Mouse (Mus musculus) embryonic facial prominence, embryonic 13.5 days (tissue): Measurements from ENCODE around the gene Rbpjl. TPM values are rescaled to one million over a fixed set of nuclear protein-coding genes. Genes with fewer than 3 reads are reported as not detected.

Source experiments
- ATAC-seq: fragments of 200-750 bp; cut with Nextera tagmentation; 2 replicates; pipeline ENCODE4 v1.8.0; 2017; ENCODE audit warnings: low read depth; ENCODE audit not compliant: insufficient number of reproducible peaks, insufficient read depth, low FRiP score, low TSS enrichment
- H3K27ac ChIP-seq: fragments of 300-500 bp; sonication (generic); 2 replicates; pipeline ENCODE4 v1.5.1; 2015; ENCODE audit warnings: moderate library complexity, mild to moderate bottlenecking, inconsistent platforms
- H3K27me3 ChIP-seq: fragments of 300-500 bp; sonication (generic); 2 replicates; pipeline ENCODE4 v1.6.1; 2015; ENCODE audit warnings: mild to moderate bottlenecking, inconsistent platforms
- H3K36me3 ChIP-seq: fragments of 300-500 bp; sonication (generic); 2 replicates; pipeline ENCODE4 v1.6.1; 2015; ENCODE audit warnings: mild to moderate bottlenecking, inconsistent platforms
- H3K4me1 ChIP-seq: fragments of 300-500 bp; sonication (generic); 2 replicates; pipeline ENCODE4 v1.6.1; 2015; ENCODE audit warnings: inconsistent platforms
- H3K4me2 ChIP-seq: fragments of 300-500 bp; sonication (generic); 2 replicates; pipeline ENCODE4 v1.6.1; 2015; ENCODE audit warnings: moderate library complexity, mild to moderate bottlenecking, inconsistent platforms
- H3K4me3 ChIP-seq: fragments of 300-500 bp; sonication (generic); 2 replicates; pipeline ENCODE4 v1.5.1; 2015; ENCODE audit warnings: mild to moderate bottlenecking, inconsistent platforms
- H3K9ac ChIP-seq: fragments of 300-500 bp; sonication (generic); 2 replicates; pipeline ENCODE4 v1.6.1; 2015; ENCODE audit warnings: mild to moderate bottlenecking, inconsistent platforms
- H3K9me3 ChIP-seq: fragments of 300-500 bp; sonication (generic); 2 replicates; pipeline ENCODE4 v1.6.1; 2016; ENCODE audit warnings: inconsistent platforms
- WGBS: fragments of 180-500 bp; shearing (Covaris S2); methylation state at CpG from one replicate; pipeline ENCODE4 v1.1.7; 2015; ENCODE audit warnings: mixed read lengths; 5-methylcytosine and 5-hydroxymethylcytosine counted together
- polyA plus RNA-seq: library from polyadenylated mRNA; unstranded; fragments of >200 nt; fragmentation: Nextera tagmentation; extraction: Ambion mirVana; gene quantifications from 2 replicates; pipeline ENCODE4 v1.2.1, GENCODE M21; 2015

Gene Rbpjl
- polyA plus RNA-seq, 1 experiment from 2014 or later = 0.59 TPM

DNA sequence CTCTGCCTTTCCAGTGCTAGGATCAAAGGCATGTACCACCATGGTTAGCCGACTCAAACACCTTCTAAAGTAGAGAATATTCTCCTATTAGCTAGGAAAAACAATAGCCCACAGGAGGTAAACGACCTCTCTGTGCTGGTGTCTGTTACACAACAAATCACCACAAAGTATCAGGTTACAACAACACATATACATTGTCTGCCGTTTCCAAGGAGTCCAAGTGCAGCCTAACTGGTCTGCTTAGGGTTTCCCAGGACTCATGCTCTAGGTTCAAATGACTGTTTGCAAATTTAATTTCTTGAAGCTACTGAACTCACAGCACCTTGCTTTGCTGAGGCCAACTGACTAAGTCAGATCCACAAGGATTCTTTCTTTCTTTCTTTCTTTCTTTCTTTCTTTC, 16.5 kb downstream of the Rbpjl start:
- ATAC-seq = no peak
- Histone ChIP-seq H3K4me2 (no peak overlapping the region), H3K36me3 (peaks cover 14% of the 10 kb centered on the region), H3K4me1 (peaks cover 5% of the 10 kb centered on the region), H3K27ac (no peak overlapping the region), H3K4me3 (no peak overlapping the region), H3K9me3 (no peaks in the 10 kb centered on the region), H3K9ac (no peak overlapping the region), H3K27me3 (peaks cover 7% of the 10 kb centered on the region)
- WGBS = 4% methylated on average over 3 of the region's 3 CpGs

DNA sequence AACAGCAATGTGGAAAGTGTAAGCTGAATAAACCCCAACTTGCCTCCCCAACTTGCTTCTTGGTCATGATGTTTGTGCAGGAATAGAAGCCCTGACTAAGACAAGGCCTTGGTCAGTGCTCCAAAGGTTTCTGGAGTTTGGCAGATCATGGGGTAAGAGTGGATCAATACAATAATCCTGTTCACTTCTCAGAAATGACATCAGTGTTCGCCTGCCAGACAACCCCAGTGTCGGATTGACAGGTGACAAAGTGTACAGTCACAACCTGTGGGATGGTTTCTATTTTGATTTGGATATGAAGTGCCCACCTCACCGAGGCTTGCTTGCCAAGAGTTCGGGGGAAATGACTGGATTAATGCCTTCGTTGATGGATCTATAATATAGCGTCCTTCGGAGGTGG, 18.4 kb downstream of the Rbpjl start:
- H3K27me3 ChIP-seq = no peaks in the 10 kb centered on the region
- ATAC-seq = no peak
- no peaks in the 10 kb centered on the region for H3K9me3 ChIP-seq
- no peak overlapping the region for H3K4me3 ChIP-seq
- H3K36me3 ChIP-seq = peaks cover 29% of the 10 kb centered on the region
- peaks cover 5% of the 10 kb centered on the region for H3K4me1 ChIP-seq
- no peak overlapping the region for H3K4me2 ChIP-seq
- H3K27ac ChIP-seq = no peak overlapping the region
- WGBS = 83% methylated on average over 7 of the region's 7 CpGs
- no peak overlapping the region for H3K9ac ChIP-seq

DNA sequence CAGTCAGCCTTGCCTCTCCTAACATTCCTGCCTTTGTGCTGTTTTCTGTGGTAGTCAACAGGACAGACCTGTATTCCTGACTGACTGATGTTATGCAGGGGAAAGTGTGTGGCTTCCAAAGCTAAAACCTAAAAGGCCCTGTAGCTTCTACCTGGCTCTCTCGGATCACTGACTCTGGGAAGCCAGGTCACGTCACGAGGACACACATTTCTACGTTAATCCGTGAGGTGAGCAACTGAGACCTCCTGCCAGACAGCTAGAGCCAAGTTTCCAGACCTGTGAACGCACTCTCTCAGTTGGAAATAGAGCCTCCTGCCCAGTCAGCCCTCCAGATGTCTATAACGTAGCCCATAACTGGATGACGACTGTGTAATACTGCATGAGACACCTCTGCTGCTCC, 19.0 kb downstream of the Rbpjl start:
- peaks cover 36% of the 10 kb centered on the region for H3K36me3 ChIP-seq
- 69% methylated on average over 8 of the region's 8 CpGs for WGBS
- ATAC-seq = no peak
- no peak overlapping the region for H3K4me2 ChIP-seq
- H3K27ac ChIP-seq = peak overlapping the region; percentile 55
- no peak overlapping the region for H3K4me3 ChIP-seq
- H3K4me1 ChIP-seq = peaks cover 5% of the 10 kb centered on the region
- H3K9me3 ChIP-seq = no peaks in the 10 kb centered on the region
- H3K27me3 ChIP-seq = no peaks in the 10 kb centered on the region
- no peak overlapping the region for H3K9ac ChIP-seq

DNA sequence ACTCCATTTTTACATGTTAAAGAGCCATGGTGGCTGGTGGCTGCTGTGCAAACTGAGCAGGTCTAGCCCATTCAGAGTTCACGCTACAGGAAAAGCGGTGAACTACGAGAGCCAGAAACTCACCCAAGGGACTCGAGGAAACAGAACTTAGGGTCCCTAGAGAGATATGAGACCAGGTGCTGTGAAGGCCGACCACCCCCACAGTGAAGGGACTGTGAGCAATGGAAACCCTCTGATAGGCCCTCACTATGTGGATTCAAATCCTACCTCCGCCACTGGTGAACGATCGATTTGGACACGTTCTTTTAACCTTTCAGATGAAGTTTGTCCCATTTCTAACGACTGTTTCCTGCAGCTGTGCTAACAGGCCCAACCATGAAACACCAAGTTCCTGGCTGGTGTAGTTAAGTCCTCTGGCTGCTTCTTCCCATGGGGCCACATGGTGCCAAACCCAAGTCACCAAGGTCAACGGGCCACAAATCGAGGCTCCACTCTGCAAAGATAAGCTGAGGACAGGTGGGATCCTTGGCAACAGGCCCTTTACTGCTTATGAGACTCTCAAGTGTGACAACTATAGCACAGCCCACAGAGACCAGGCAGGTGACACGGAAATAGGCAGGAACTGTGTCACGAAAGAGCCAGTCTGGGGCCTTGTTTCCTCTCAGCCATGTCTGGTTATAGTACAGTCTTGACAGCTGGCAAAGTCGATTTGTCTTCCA, 19.9 kb downstream of the Rbpjl start:
- peak overlapping the region; percentile 55; the same call in 1 of the 2 replicates for H3K27ac ChIP-seq
- peaks cover 5% of the 10 kb centered on the region for H3K4me1 ChIP-seq
- H3K27me3 ChIP-seq = no peaks in the 10 kb centered on the region
- no peaks in the 10 kb centered on the region for H3K9me3 ChIP-seq
- H3K4me3 ChIP-seq = no peak overlapping the region
- no peak overlapping the region for H3K4me2 ChIP-seq
- H3K9ac ChIP-seq = no peak overlapping the region
- no peak for ATAC-seq
- H3K36me3 ChIP-seq = peaks cover 43% of the 10 kb centered on the region
- WGBS = 88% methylated on average over 15 of the region's 15 CpGs

DNA sequence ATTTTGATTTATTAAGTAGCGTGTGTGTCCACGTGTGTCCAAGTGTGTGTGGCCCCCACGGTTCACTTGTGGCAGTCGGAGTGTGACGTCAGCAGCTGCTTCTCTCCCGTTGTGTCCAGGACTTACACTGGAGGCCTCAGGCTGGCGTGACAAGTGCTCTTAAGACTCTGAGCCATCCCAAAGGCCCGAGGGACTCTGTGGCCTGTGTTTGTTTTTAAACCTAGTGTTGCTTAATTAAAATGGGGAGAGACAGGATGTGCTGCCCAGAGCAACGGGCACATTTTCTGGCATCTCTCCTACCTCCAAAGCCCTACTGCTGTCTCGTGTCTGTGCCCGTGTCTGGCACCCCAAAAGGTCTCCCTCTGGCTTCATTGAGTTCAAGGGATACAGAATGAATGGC, 20.5 kb downstream of the Rbpjl start:
- ATAC-seq = no peak
- Histone ChIP-seq H3K36me3 (peaks cover 49% of the 10 kb centered on the region), H3K27ac (no peak overlapping the region), H3K4me2 (no peak overlapping the region), H3K4me1 (peaks cover 5% of the 10 kb centered on the region), H3K9ac (no peak overlapping the region), H3K4me3 (no peak overlapping the region), H3K9me3 (no peaks in the 10 kb centered on the region), H3K27me3 (no peaks in the 10 kb centered on the region)
- 88% methylated on average over 11 of the region's 11 CpGs for WGBS

DNA sequence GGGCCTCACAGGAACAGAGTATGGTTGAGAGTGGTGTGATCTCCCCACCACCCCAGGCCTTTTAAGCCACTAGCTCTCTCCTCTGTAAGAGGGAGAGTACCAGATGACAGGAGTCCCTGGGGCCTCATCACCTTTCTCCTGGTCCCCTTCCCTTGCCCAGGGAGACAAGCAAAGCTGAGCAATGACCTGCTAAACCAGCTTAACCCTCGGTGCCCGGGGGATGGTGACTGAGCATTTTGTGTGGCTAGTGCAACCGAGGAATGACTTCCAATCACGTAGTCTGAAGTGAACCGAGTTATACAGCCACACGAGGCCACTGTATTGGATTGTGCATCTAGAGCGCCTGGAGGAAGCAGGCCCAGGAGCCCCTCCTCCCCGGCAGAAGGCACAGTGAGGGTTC, 21.5 kb downstream of the Rbpjl start:
- ATAC-seq = no peak
- Histone ChIP-seq H3K4me2 (no peak overlapping the region), H3K36me3 (peaks cover 59% of the 10 kb centered on the region), H3K27me3 (no peaks in the 10 kb centered on the region), H3K9me3 (no peaks in the 10 kb centered on the region), H3K4me3 (no peak overlapping the region), H3K4me1 (peaks cover 2% of the 10 kb centered on the region), H3K9ac (no peak overlapping the region), H3K27ac (no peak overlapping the region)
- WGBS = 90% methylated on average over 8 of the region's 8 CpGs

DNA sequence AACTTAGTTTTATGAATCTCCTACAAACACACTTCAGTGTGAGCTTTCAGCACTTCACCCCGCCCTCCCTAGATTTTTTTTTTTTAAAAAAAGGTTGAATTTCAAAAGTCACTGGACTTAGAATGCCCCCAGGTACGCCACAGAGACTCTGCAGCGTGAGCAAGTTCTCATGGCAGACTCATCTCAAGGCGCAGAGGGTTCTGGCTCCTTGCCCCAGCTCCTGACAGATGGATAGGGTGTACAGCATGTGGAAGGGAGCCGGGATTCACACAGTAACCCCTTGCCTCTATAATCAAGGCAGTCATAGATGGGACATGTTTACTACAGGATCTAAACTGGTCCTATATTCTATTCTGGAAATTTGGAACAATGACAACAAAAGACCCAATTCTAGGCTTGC, 22.5 kb downstream of the Rbpjl start:
- Histone ChIP-seq H3K27ac (no peak overlapping the region), H3K4me1 (peaks cover 2% of the 10 kb centered on the region), H3K27me3 (no peaks in the 10 kb centered on the region), H3K4me2 (no peak overlapping the region), H3K9me3 (no peaks in the 10 kb centered on the region), H3K4me3 (no peak overlapping the region), H3K9ac (no peak overlapping the region), H3K36me3 (peaks cover 63% of the 10 kb centered on the region)
- ATAC-seq = no peak
- 82% methylated on average over 5 of the region's 5 CpGs for WGBS

DNA sequence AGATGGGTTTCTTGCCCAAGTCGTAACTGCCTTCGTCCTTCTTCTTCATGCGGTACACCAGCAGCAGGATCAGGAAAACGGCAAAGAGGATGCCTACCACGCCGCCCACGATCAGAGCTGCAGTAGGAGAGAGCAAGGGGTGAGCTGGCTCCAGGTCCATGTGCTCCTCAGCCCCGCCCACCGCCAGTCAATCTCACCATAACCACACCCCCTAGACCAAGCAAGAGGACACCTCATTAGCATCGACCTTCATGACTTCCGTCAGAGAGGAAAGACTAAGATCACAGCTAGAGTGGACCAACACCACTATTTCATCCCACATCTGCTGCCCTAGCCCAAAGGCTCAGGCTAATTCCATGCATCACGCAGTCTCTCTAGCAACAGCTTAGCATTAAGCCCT, 23.2 kb downstream of the Rbpjl start:
- Histone ChIP-seq H3K27ac (no peak overlapping the region), H3K36me3 (peaks cover 63% of the 10 kb centered on the region), H3K4me2 (no peak overlapping the region), H3K4me1 (peaks cover 10% of the 10 kb centered on the region), H3K27me3 (no peaks in the 10 kb centered on the region), H3K9me3 (no peaks in the 10 kb centered on the region), H3K4me3 (no peak overlapping the region), H3K9ac (no peak overlapping the region)
- ATAC-seq = no peak
- WGBS = 32% methylated on average over 12 of the region's 12 CpGs

DNA sequence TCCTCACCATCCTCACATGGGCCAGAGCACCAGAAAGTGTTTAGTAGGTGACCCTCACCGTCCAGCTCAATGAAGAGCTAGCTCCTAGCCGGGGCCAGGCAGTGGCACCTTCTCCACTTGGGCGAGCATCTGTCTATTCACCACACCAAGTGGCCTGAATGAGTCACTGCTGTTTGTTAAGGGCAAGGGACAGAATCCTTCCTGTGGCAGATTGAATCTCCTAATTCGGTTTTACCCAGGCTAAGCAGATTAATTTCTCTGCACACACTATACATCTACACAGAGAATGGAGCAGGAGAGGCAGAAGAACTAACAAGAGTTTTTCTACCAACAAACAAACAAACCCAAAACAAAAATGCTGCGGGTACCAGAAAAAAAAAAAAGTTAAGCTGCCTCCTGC, 24.0 kb downstream of the Rbpjl start:
- Histone ChIP-seq H3K9me3 (no peaks in the 10 kb centered on the region), H3K27ac (no peak overlapping the region), H3K27me3 (no peaks in the 10 kb centered on the region), H3K4me1 (peaks cover 18% of the 10 kb centered on the region), H3K4me2 (no peak overlapping the region), H3K36me3 (peaks cover 63% of the 10 kb centered on the region), H3K4me3 (no peak overlapping the region), H3K9ac (no peak overlapping the region)
- 83% methylated on average over 5 of the region's 5 CpGs for WGBS
- no peak for ATAC-seq

DNA sequence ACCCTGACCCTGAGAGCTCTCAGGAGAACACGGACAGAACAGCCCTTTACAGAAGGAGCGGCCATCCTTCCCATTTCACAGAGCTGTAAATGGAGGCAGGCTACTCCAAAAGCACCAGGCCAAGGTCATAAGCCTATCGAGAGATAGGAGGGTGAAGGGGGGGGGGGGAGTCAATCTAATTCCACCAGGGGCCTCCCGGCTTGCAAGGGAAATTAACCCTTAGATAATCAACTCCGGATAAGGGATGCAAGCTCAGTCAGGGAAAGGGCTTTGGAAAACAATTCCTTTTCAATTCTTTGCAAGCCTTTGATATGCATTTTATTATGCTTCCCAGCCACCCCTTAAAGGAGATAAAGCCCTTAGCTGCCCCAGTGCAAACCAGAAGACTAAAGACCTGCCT, 25.5 kb downstream of the Rbpjl start:
- Histone ChIP-seq H3K27ac (no peak overlapping the region), H3K4me3 (no peak overlapping the region), H3K4me1 (peaks cover 33% of the 10 kb centered on the region), H3K9me3 (no peaks in the 10 kb centered on the region), H3K9ac (0 out of 2 replicates have a peak overlapping the region, but pooled peaks have one; percentile 11), H3K4me2 (no peak overlapping the region), H3K36me3 (peaks cover 60% of the 10 kb centered on the region), H3K27me3 (no peaks in the 10 kb centered on the region)
- WGBS = 38% methylated on average over 5 of the region's 5 CpGs
- no peak for ATAC-seq

DNA sequence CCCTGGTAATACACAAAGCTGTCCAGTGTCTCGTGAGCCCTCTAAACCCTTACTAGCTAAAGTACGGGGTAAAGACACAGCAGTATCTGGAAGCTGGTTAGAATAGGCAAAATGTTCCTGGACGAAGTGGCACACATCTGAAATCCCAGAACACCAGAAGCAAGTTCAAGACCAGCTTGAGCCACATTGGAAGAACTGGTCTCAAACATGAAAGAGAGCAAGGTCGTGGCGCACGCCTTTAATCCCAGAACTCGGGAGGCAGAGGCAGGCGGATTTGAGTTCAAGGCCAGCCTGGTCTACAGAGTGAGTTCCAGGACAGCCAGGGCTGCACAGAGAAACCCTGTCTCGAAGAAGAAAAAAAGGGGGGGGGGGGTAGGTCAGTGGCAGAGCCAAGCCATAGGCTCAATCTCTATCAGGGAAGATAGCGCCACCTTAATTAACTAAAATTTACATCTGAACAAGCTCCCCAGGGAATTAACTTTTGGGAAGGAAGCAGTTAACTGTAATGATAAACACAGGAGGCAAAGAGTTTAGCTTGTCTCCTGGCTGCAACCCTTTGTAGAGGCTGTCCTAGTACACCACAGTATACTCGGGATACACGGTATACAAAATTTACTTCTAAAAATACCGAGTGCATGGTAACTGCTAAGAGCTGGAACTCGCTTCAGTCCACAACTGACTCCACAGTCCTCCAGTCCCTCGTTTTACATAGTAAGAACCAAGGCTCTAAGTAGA, 27.1 kb downstream of the Rbpjl start:
- WGBS = 45% methylated on average over 15 of the region's 15 CpGs
- no peak for ATAC-seq
- Histone ChIP-seq H3K27me3 (no peaks in the 10 kb centered on the region), H3K4me2 (peak overlapping the region; percentile 41), H3K4me3 (no peak overlapping the region), H3K9me3 (no peaks in the 10 kb centered on the region), H3K9ac (no peak overlapping the region), H3K36me3 (peaks cover 47% of the 10 kb centered on the region), H3K27ac (peak overlapping the region; percentile 84), H3K4me1 (peaks cover 49% of the 10 kb centered on the region)

DNA sequence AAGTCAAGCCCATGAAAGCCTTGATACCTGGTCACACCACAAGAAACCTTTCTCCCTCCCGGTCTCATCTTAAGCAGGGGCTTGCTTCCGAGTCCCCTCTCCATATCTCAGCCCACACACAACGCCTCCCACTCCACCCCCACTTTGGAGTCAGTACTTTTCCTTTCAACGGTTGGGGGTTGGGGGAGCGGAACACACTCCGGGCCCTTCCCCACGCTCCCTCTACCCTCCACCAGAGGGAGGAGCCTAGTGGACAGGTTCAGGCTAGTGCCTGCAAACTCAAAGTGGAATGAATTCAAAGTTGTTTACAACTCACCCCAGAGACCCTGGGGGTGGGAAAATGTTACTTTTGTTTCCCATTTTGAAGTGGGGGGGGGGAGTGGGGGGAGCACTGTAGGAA, 27.8 kb downstream of the Rbpjl start:
- ATAC-seq = peak; percentile 52

More for the DNA sequence above, 27.8 kb downstream of the Rbpjl start:
- WGBS = 7% methylated on average over 7 of the region's 7 CpGs
- peaks cover 55% of the 10 kb centered on the region for H3K4me1 ChIP-seq
- H3K4me2 ChIP-seq = peak overlapping the region; percentile 41
- H3K36me3 ChIP-seq = peaks cover 41% of the 10 kb centered on the region
- H3K4me3 ChIP-seq = 0 out of 2 replicates have a peak overlapping the region, but pooled peaks have one; percentile 4
- H3K9me3 ChIP-seq = no peaks in the 10 kb centered on the region
- H3K27me3 ChIP-seq = no peaks in the 10 kb centered on the region
- 0 out of 2 replicates have a peak overlapping the region, but pooled peaks have one; percentile 54 for H3K9ac ChIP-seq
- peak overlapping the region; percentile 84 for H3K27ac ChIP-seq
